Mouse (Mus musculus): ENCODE results near the gene Olfr1234. TPM values are rescaled to one million over a fixed set of nuclear protein-coding genes. Genes with fewer than 3 reads are reported as not detected.

Olfr1234 gene
- not detected for polyA plus RNA-seq (2017; shearing (Covaris generic))

DNA sequence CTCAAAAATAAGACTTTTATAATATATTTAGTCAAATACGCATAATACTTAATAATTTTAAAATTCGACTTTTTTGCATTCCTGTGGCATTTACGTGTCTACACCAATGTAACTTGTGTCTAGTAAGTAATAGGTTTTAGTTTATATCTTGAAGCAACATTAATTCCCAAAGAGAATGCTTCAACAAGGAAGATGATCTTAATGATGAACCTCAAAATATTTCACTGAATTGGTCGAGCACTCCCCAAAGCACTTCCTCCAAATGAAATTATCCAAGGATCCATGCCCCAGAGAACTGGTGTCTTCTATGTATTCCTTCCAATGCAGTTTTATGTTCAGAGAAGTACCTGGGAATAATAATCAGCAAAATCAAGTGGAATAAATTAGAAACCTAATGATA, at the start of gene Olfr1234:
Olfr1234 (minus strand) TSS at position 101 of the 400 bp plus-strand sequence.

DNA sequence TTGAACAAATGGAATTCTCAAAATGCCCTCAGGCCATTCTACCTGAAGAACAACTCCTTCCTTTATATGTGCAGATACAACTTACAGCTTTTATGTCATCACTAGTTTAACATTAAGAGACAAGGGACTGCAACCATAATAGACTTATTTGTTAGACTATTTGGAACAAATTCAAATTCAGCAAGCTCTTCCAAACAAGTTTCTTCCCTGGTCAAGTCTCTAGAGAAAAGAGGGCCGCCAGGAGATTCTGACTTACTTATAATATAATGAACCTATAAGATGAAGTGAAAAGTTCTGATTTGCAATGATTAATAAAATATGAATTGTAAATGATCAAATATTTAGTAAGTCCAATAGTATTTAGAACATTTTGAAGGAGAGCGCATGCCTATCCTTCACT, 44.9 kb upstream of the Olfr1234 start, which contains the start of gene Olfr1238:
Olfr1238 (minus strand) TSS at position 101 of the 400 bp plus-strand sequence.

DNA sequence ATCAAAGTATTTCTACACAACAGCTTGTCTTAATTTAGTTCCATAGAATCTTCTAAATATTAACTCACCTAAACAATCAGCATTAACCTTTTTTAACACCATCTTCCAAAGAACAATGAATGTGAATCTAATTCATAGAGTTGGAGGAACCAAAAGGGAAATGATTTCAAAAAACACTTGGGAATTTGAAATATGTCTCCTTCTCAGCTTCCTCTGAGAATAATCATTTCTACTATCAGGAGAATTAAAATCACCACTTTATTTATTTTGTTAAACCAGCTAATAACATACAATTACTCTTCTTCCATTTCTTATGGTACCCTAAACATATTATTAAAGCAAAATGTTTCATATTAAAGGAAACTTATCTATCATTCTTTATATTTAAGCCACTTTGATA, 22.4 kb downstream of the Olfr1234 start, which contains the start of gene Olfr1233:
Olfr1233 (minus strand) TSS at position 101 of the 400 bp plus-strand sequence.

DNA sequence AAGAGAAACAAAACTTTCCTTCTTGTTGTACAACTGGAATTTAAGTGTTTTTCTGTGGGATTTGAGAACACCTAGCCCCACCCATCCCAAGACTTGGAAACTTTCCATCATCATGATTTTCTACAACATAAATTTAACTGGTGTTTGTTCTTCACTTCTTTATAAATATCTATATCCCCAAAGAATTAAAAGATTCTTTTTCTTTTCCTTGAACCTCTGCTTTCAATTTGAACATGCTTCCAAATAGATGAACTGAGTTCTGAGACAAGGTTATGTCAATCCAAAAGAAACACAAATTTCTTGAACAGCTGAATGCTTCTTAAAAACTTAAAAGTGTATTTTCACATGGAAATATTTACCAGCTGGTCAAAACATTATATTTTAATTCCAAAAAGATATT, 35.1 kb downstream of the Olfr1234 start, which contains the start of gene Olfr1232:
Olfr1232 (minus strand) TSS at position 101 of the 400 bp plus-strand sequence.

Other genes starting within 250 kb of the Olfr1234 start
- gene Olfr1221, start 247.6 kb downstream of the Olfr1234 start, polyA plus RNA-seq (2017; shearing (Covaris generic)), result not detected
- gene Olfr1222, start 231.8 kb downstream of the Olfr1234 start, polyA plus RNA-seq (2017; shearing (Covaris generic)), result not detected
- gene Olfr1223, start 213.3 kb downstream of the Olfr1234 start, polyA plus RNA-seq (2017; shearing (Covaris generic)), result not detected
- gene Olfr1224-ps1, start 200.8 kb downstream of the Olfr1234 start, polyA plus RNA-seq (2017; shearing (Covaris generic)), result not detected
- 0.07 TPM for gene Olfr1225, start 190.2 kb downstream of the Olfr1234 start, polyA plus RNA-seq (2017; shearing (Covaris generic))
- not detected for gene Olfr1226, start 164.8 kb downstream of the Olfr1234 start, polyA plus RNA-seq (2017; shearing (Covaris generic))
- gene Olfr1228, start 110.8 kb downstream of the Olfr1234 start, polyA plus RNA-seq (2017; shearing (Covaris generic)), result not detected
- not detected for gene Olfr1229, start 76.9 kb downstream of the Olfr1234 start, polyA plus RNA-seq (2017; shearing (Covaris generic))
- not detected for gene Olfr1230, start 67.6 kb downstream of the Olfr1234 start, polyA plus RNA-seq (2017; shearing (Covaris generic))
- not detected for gene Olfr1231, start 57.8 kb downstream of the Olfr1234 start, polyA plus RNA-seq (2017; shearing (Covaris generic))
- gene Olfr1232, start 35.2 kb downstream of the Olfr1234 start, polyA plus RNA-seq (2017; shearing (Covaris generic)), result not detected
- 0.04 TPM for gene Olfr1233, start 22.5 kb downstream of the Olfr1234 start, polyA plus RNA-seq (2017; shearing (Covaris generic))
- gene Olfr1238, start 44.8 kb upstream of the Olfr1234 start, polyA plus RNA-seq (2017; shearing (Covaris generic)), result not detected
- gene Olfr1239, start 55.5 kb upstream of the Olfr1234 start, polyA plus RNA-seq (2017; shearing (Covaris generic)), result not detected
- not detected for gene Olfr1240, start 78.1 kb upstream of the Olfr1234 start, polyA plus RNA-seq (2017; shearing (Covaris generic))
- gene Olfr1241, start 122.3 kb upstream of the Olfr1234 start, polyA plus RNA-seq (2017; shearing (Covaris generic)), result not detected
- gene Olfr1242, start 133.5 kb upstream of the Olfr1234 start, polyA plus RNA-seq (2017; shearing (Covaris generic)), result not detected
- gene Olfr1243, start 166.6 kb upstream of the Olfr1234 start, polyA plus RNA-seq (2017; shearing (Covaris generic)), result not detected
- gene Olfr1245, start 213.6 kb upstream of the Olfr1234 start, polyA plus RNA-seq (2017; shearing (Covaris generic)), result not detected
- gene Olfr1246, start 228.3 kb upstream of the Olfr1234 start, polyA plus RNA-seq (2017; shearing (Covaris generic)), result not detected
- gene Olfr1247, start 249.3 kb upstream of the Olfr1234 start, polyA plus RNA-seq (2017; shearing (Covaris generic)), result 0.02 TPM

Data from CD4-positive, CD25-positive, alpha-beta regulatory T cell (primary cell).